Mouse (Mus musculus): ENCODE measurements around the gene Pax5.

DNA sequence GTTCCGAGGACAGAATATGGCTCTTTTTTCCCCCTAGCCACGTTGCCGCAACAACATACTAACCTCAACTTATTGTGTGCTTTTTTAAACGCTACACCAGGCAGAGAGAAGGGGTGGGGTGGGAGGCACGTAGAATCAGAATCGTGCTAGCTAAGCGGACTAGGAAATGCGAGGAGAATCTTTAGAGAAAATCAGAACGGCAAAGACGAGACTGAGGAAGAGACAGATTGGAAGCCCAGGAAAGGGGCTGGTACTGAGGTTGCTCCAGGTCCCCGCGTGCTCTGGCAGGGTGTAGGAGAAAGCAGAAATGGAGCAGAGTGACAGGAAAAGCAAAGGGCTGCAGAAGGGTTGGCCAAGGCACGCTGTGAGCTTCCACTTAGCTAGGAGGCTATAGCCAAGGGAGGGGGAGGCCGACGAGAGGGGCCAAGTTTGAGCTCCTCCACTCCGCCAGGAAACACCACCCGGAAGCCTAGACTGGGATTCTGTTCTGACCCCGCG lies 3.3 kb upstream of the Pax5 start:
- TF ChIP-seq CTCF (IDR thresholded peaks at IDR 0.05; ENCODE audit: extremely low read depth, insufficient read length, insufficient replicate concordance, low read depth, low read length) (no peak), POLR2A (IDR thresholded peaks at IDR 0.05; ENCODE audit: low read depth, low read length) (no peak)

Measured in small intestine, adult 2 months (tissue).